Mouse (Mus musculus) MEL (cell line): ENCODE measurements around the gene Acta1. TPM values are rescaled to one million over a fixed set of nuclear protein-coding genes. Genes with fewer than 3 reads are reported as not detected.
A peak's percentile ranks its signal among the peaks of the same experiment; 100 is the strongest.

Experiments
- DNase-seq: peaks from one replicate; pipeline ENCODE4 v3.0.0; 2011; ENCODE audit warnings: low read depth, low spot score
- H3K27ac ChIP-seq: 2 replicates; pipeline ENCODE4 v1.5.1; 2012; ENCODE audit warnings: low read depth, mild to moderate bottlenecking, control low read depth, low read length, moderate library complexity; ENCODE audit not compliant: control insufficient read depth
- H3K27me3 ChIP-seq, 2 experiments: fragments of 150-350 bp in 1 of 2; sonication (generic) in 1 of 2; 2 replicates each; pipeline ENCODE4 v1.6.1; 2012; ENCODE audit warnings: low read length in 2 of 2, mild to moderate bottlenecking in 2 of 2, improper control_type of control experiment in 1 of 2, moderate library complexity in 1 of 2; ENCODE audit not compliant: insufficient read depth in 2 of 2, control insufficient read depth in 1 of 2
- H3K36me3 ChIP-seq, 2 experiments: 2 replicates each; pipeline ENCODE4 v1.6.1; 2012 to 2014; ENCODE audit warnings: low read length in 2 of 2, improper control_type of control experiment in 1 of 2, inconsistent platforms in 1 of 2, mild to moderate bottlenecking in 1 of 2; ENCODE audit not compliant: insufficient read depth in 2 of 2, control insufficient read depth in 1 of 2
- H3K4me1 ChIP-seq, 2 experiments: fragments of 150-350 bp in 1 of 2; sonication (generic) in 1 of 2; 2 replicates each; pipeline ENCODE4 v1.6.1; 2012; ENCODE audit warnings: low read length in 2 of 2, improper control_type of control experiment in 1 of 2, mild to moderate bottlenecking in 1 of 2; ENCODE audit not compliant: insufficient read depth in 2 of 2, control insufficient read depth in 1 of 2
- H3K4me3 ChIP-seq, 2 experiments: fragments of 150-350 bp in 1 of 2; sonication (generic) in 1 of 2; 2 replicates each; pipeline ENCODE4 v1.5.1; 2012; ENCODE audit warnings: low read depth in 2 of 2, low read length in 2 of 2, mild to moderate bottlenecking in 2 of 2, moderate library complexity in 2 of 2, control low read depth in 1 of 2, improper control_type of control experiment in 1 of 2; ENCODE audit not compliant: control insufficient read depth in 1 of 2, insufficient read depth in 1 of 2
- H3K79me2 ChIP-seq: 2 replicates; pipeline ENCODE4 v1.6.1; 2012; ENCODE audit warnings: mild to moderate bottlenecking, low read length, moderate library complexity; ENCODE audit not compliant: control insufficient read depth, poor library complexity, insufficient read depth
- H3K9ac ChIP-seq: 2 replicates; pipeline ENCODE4 v1.6.1; 2012; ENCODE audit warnings: low read depth, mild to moderate bottlenecking, control low read depth, low read length, moderate library complexity; ENCODE audit not compliant: control insufficient read depth, poor library complexity, severe bottlenecking
- H3K9me3 ChIP-seq: fragments of 150-350 bp; sonication (generic); replicated peaks from 2 replicates; pipeline ENCODE4 v1.6.1; 2012; ENCODE audit warnings: mild to moderate bottlenecking, low read length, improper control_type of control experiment, moderate library complexity; ENCODE audit not compliant: insufficient read depth
- CHD1 ChIP-seq: IDR thresholded peaks from 2 replicates; pipeline ENCODE4 v1.6.1; 2012; ENCODE audit warnings: low read depth, mild to moderate bottlenecking, inconsistent platforms, low read length, improper control_type of control experiment
- E2F4 ChIP-seq: IDR thresholded peaks from 2 replicates; pipeline ENCODE4 v1.6.1; 2011; ENCODE audit warnings: low read depth, low read length, improper control_type of control experiment, borderline replicate concordance
- JUND ChIP-seq: IDR thresholded peaks from 2 replicates; pipeline ENCODE4 v1.6.1; 2011; ENCODE audit warnings: low read depth, mild to moderate bottlenecking, improper control_type of control experiment, low read length
- MAFK ChIP-seq: IDR thresholded peaks from 2 replicates; pipeline ENCODE4 v1.6.1; 2011; ENCODE audit warnings: low read depth, mild to moderate bottlenecking, low read length, improper control_type of control experiment, borderline replicate concordance
- MEF2A ChIP-seq: IDR thresholded peaks from 2 replicates; pipeline ENCODE4 v1.6.1; 2014; ENCODE audit warnings: low read depth, mild to moderate bottlenecking, inconsistent platforms, low read length, improper control_type of control experiment; ENCODE audit not compliant: poor library complexity, insufficient replicate concordance, severe bottlenecking; ENCODE audit errors: extremely low read depth
- MXI1 ChIP-seq: IDR thresholded peaks from 2 replicates; pipeline ENCODE4 v1.6.1; 2011; ENCODE audit warnings: mild to moderate bottlenecking, low read depth, low read length, improper control_type of control experiment
- MYB ChIP-seq: IDR thresholded peaks from 2 replicates; pipeline ENCODE4 v1.6.1; 2011; ENCODE audit warnings: mild to moderate bottlenecking, low read depth, low read length, improper control_type of control experiment
- NELFE ChIP-seq: IDR thresholded peaks from 2 replicates; pipeline ENCODE4 v1.6.1; 2011; ENCODE audit warnings: low read depth, low read length, improper control_type of control experiment
- NRF1 ChIP-seq: IDR thresholded peaks from 2 replicates; pipeline ENCODE4 v1.6.1; 2014; ENCODE audit warnings: low read depth, mild to moderate bottlenecking, inconsistent platforms, low read length, improper control_type of control experiment, moderate library complexity; ENCODE audit not compliant: poor library complexity, insufficient read depth, severe bottlenecking
- POLR2A ChIP-seq, 2 experiments: IDR thresholded peaks; 2 replicates each; pipeline ENCODE4 v1.6.1; 2011 to 2012; ENCODE audit warnings: low read length in 2 of 2, mild to moderate bottlenecking in 2 of 2, control low read depth in 1 of 2, improper control_type of control experiment in 1 of 2, low read depth in 1 of 2, moderate library complexity in 1 of 2; ENCODE audit not compliant: control insufficient read depth in 1 of 2, insufficient read depth in 1 of 2, poor library complexity in 1 of 2
- RAD21 ChIP-seq: IDR thresholded peaks from 2 replicates; pipeline ENCODE4 v1.6.1; 2011; ENCODE audit warnings: mild to moderate bottlenecking, low read depth, low read length, improper control_type of control experiment
- RCOR1 ChIP-seq: IDR thresholded peaks from 2 replicates; pipeline ENCODE4 v1.6.1; 2012; ENCODE audit warnings: low read depth, mild to moderate bottlenecking, inconsistent platforms, low read length, improper control_type of control experiment
- SIN3A ChIP-seq: IDR thresholded peaks from 2 replicates; pipeline ENCODE4 v1.6.1; 2012; ENCODE audit warnings: low read length, improper control_type of control experiment, inconsistent platforms
- SMC3 ChIP-seq: IDR thresholded peaks from 2 replicates; pipeline ENCODE4 v1.6.1; 2011; ENCODE audit warnings: low read depth, low read length, improper control_type of control experiment
- TBP ChIP-seq: IDR thresholded peaks from 2 replicates; pipeline ENCODE4 v1.8.0; 2011; ENCODE audit warnings: low read depth, low read length, improper control_type of control experiment
- UBTF ChIP-seq: IDR thresholded peaks from 2 replicates; pipeline ENCODE4 v1.6.1; 2012; ENCODE audit warnings: low read depth, mild to moderate bottlenecking, inconsistent platforms, low read length, improper control_type of control experiment, moderate library complexity, borderline replicate concordance; ENCODE audit not compliant: insufficient read depth
- ZKSCAN1 ChIP-seq: IDR thresholded peaks from 2 replicates; pipeline ENCODE4 v1.6.1; 2012; ENCODE audit warnings: low read depth, mild to moderate bottlenecking, inconsistent platforms, low read length, improper control_type of control experiment, moderate library complexity
- ZMIZ1 ChIP-seq: IDR thresholded peaks from 2 replicates; pipeline ENCODE4 v1.6.1; 2012; ENCODE audit warnings: low read depth, mild to moderate bottlenecking, inconsistent platforms, low read length, improper control_type of control experiment, moderate library complexity
- ZNF384 ChIP-seq: IDR thresholded peaks from 2 replicates; pipeline ENCODE4 v1.6.1; 2012; ENCODE audit warnings: low read depth, mild to moderate bottlenecking, inconsistent platforms, low read length, improper control_type of control experiment
- polyA plus RNA-seq, 2 experiments: library from polyadenylated mRNA; stranded (reverse) in 1 of 2; unstranded in 1 of 2; fragments of >175 nt in 1 of 2; fragments of >200 nt in 1 of 2; gene quantifications; 2 replicates each; pipeline versions ENCODE4 v1.2.1 to v1.2.4; 2012; ENCODE audit warnings: low replicate concordance in 2 of 2, low read depth in 1 of 2; ENCODE audit not compliant: insufficient read length in 2 of 2, insufficient read depth in 1 of 2, missing spikeins in 1 of 2
- total RNA-seq: library from RNA; depleted of rRNA; stranded (reverse); fragments of 300-350 nt; gene quantifications from 2 replicates; pipeline ENCODE4 v1.2.3, GENCODE M21; 2012

Acta1 gene
- total and polyA plus RNA-seq, 3 experiments: 0.23 to 0.32 TPM; not detected in 1

GRCm38 (mm10) chr8:123891883-123892585, 2.5 kb downstream of the Acta1 start:
- H3K9ac ChIP-seq: no peak overlapping the region
- DNase-seq: no peak
- H3K36me3 ChIP-seq: no peaks in the 10 kb centered on the region
- H3K27me3 ChIP-seq: 0 out of 4 replicates have a peak, but pooled peaks cover 0 to 1% of the 10 kb centered on the region in 2 experiments
- no peak for TF ChIP-seq MAFK
- no peak for TF ChIP-seq UBTF
- TF ChIP-seq MEF2A: no peak
- no peak for TF ChIP-seq RAD21
- no peak for TF ChIP-seq E2F4
- TF ChIP-seq CHD1: no peak
- no peak for TF ChIP-seq POLR2A (IDR thresholded peaks at IDR 0.05; ENCODE audit: control insufficient read depth in 1 of 2, insufficient read depth in 1 of 2, low read depth in 1 of 2, low read length in 2 of 2, poor library complexity in 1 of 2)
- no peak for TF ChIP-seq NRF1
- no peak for TF ChIP-seq RCOR1
- TF ChIP-seq NELFE: no peak
- no peak for TF ChIP-seq JUND
- no peak for TF ChIP-seq SIN3A
- no peak for TF ChIP-seq TBP
- no peak for TF ChIP-seq ZNF384
- no peak for TF ChIP-seq ZKSCAN1
- TF ChIP-seq MYB: no peak
- TF ChIP-seq ZMIZ1: no peak
- H3K9me3 ChIP-seq: no peaks in the 10 kb centered on the region
- no peaks in the 10 kb centered on the region for H3K79me2 ChIP-seq
- H3K4me3 ChIP-seq: no peak overlapping the region
- H3K27ac ChIP-seq: no peak overlapping the region
- no peaks in the 10 kb centered on the region for H3K4me1 ChIP-seq

- Histone ChIP-seq H3K4me1 (no peaks in the 10 kb centered on the region), H3K9me3 (no peaks in the 10 kb centered on the region), H3K27me3 (peaks cover 2 to 5% of the 10 kb centered on the region in 2 experiments; a peak in 2 of 4 replicates), H3K36me3 (no peaks in the 10 kb centered on the region), H3K79me2 (no peaks in the 10 kb centered on the region), H3K27ac (no peak overlapping the region), H3K9ac (no peak overlapping the region), H3K4me3 (no peak overlapping the region)
- TF ChIP-seq SMC3: peak; percentile 21
- TF ChIP-seq MYB: no peak
- TF ChIP-seq UBTF: no peak
- no peak for TF ChIP-seq CHD1
- peak; percentile 63; the same call in 1 of the 2 replicates for TF ChIP-seq SIN3A
- TF ChIP-seq MXI1: 0 out of 2 replicates have a peak, but pooled peaks have one; percentile 38
- DNase-seq: peak; percentile 54
These were observed 3.3 kb downstream of the Acta1 start for GRCm38 (mm10) chr8:123891271-123891670.
